In the genomic region with DNA sequence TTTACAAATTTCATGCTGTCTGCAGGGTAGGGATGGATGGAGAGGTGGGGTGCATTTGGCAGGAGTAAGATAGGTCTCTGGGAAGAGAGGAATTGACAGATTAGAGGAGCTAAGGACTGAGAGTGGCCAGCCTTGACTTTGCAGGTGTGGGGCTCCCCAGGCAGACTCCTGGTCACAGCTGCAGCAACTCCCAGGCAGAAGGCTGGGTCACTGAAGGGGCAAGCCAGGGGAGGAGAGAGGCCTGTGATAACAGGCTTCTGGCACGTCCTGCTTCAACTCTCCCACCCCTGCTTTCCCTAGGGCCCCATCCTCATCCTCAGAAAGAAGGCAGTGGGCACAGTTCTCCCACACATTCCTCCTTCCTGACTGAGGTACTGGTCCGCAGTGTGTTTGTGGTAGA, we compare ENCODE assay signal across 18 mouse cellular contexts.
DNase-seq lines count a peak whose midpoint lies in the region; ATAC-seq and TF ChIP-seq lines count a peak whose summit lies in the region.
"Had no signal": no experiment of that assay in that cellular context is flagged by ENCODE, and none has a peak within 500 bp of the region (broad histone marks: within the 10 kb centered on the region; RNA-seq: fewer than 3 reads in every experiment).

No protein-coding gene starts in this region.

- intact Hi-C loops in heart, postnatal 14 days (cut with DNase I) = no loop called here
- intact Hi-C loops in left cerebral cortex, postnatal 10 days (cut with DNase I) = no loop called here

- 0 out of 2 replicates have a peak overlapping the region, but pooled peaks have one; percentile 3 for H3K4me2 ChIP-seq in heart, embryonic 11.5 days
- no peak overlapping the region for H3K4me2 ChIP-seq in intestine, embryonic 14.5 days (ENCODE audit: low read length)
- H3K4me2 ChIP-seq in intestine, postnatal 0 days (replicated peaks; ENCODE audit: low read depth) = no peak overlapping the region
- no peak overlapping the region for H3K4me2 ChIP-seq in stomach, postnatal 0 days (replicated peaks; ENCODE audit: low read depth)
- H3K4me2 ChIP-seq: embryonic facial prominence, embryonic 12.5 days; limb, embryonic 13.5 days; midbrain, embryonic 11.5 days had no signal

- H3K9me3 ChIP-seq in heart, embryonic 11.5 days (replicated peaks; ENCODE audit: control insufficient read depth, low read length) = no peaks in the 10 kb centered on the region
- no peaks in the 10 kb centered on the region for H3K9me3 ChIP-seq in intestine, embryonic 14.5 days (ENCODE audit: control insufficient read depth, low read length)
- H3K9me3 ChIP-seq in intestine, postnatal 0 days (ENCODE audit: control insufficient read depth) = no peaks in the 10 kb centered on the region
- H3K9me3 ChIP-seq in stomach, postnatal 0 days (ENCODE audit: control insufficient read depth, low read length) = no peaks in the 10 kb centered on the region
- H3K9me3 ChIP-seq: embryonic facial prominence, embryonic 12.5 days; limb, embryonic 13.5 days had no signal

- 0 out of 2 replicates have a peak, but pooled peaks cover 2% of the 10 kb centered on the region for H3K36me3 ChIP-seq in heart, embryonic 11.5 days (ENCODE audit: control insufficient read depth, insufficient read depth, low read length)
- H3K36me3 ChIP-seq in intestine, embryonic 14.5 days (ENCODE audit: control insufficient read depth, insufficient read depth, low read length) = no peaks in the 10 kb centered on the region
- no peaks in the 10 kb centered on the region for H3K36me3 ChIP-seq in intestine, postnatal 0 days (ENCODE audit: control insufficient read depth, insufficient read depth)
- no peaks in the 10 kb centered on the region for H3K36me3 ChIP-seq in stomach, postnatal 0 days (ENCODE audit: control insufficient read depth, insufficient read depth, low read length)
- H3K36me3 ChIP-seq: embryonic facial prominence, embryonic 12.5 days; limb, embryonic 13.5 days had no signal

- no peak for TF ChIP-seq EP300 in stomach, postnatal 0 days (optimal IDR thresholded peaks at IDR 0.05)

- ATAC-seq in heart, embryonic 11.5 days (replicated peaks; ENCODE audit: insufficient number of reproducible peaks, low FRiP score, low TSS enrichment) = peak; percentile 78
- 0 out of 2 replicates have a peak, but pooled peaks have one; percentile 10 for ATAC-seq in intestine, embryonic 14.5 days (replicated peaks; ENCODE audit: low FRiP score, low TSS enrichment, low read depth)
- ATAC-seq in intestine, postnatal 0 days = no peak
- 0 out of 2 replicates have a peak, but pooled peaks have one; percentile 45 for ATAC-seq in stomach, postnatal 0 days (ENCODE audit: low FRiP score, low TSS enrichment)
- ATAC-seq: CD4-positive, CD25-positive, alpha-beta regulatory T cell, adult 4 months; forebrain, embryonic 16.5 days; Patski had no signal

- 24% methylated on average over 2 of the region's 2 CpGs for WGBS in heart, embryonic 11.5 days (ENCODE audit: insufficient replicate concordance)
- 43% methylated on average over 2 of the region's 2 CpGs for WGBS in intestine, embryonic 14.5 days
- 43% methylated on average over 2 of the region's 2 CpGs for WGBS in intestine, postnatal 0 days
- WGBS in stomach, postnatal 0 days = 48% methylated on average over 2 of the region's 2 CpGs

- peak overlapping the region; percentile 51 for H3K27ac ChIP-seq in heart, embryonic 11.5 days (ENCODE audit: low read depth, low read length)
- H3K27ac ChIP-seq in intestine, embryonic 14.5 days (ENCODE audit: low read depth) = no peak overlapping the region
- H3K27ac ChIP-seq in intestine, postnatal 0 days (ENCODE audit: low read depth, low read length) = no peak overlapping the region
- H3K27ac ChIP-seq in stomach, postnatal 0 days (replicated peaks) = no peak overlapping the region
- H3K27ac ChIP-seq: embryonic facial prominence, embryonic 12.5 days; limb, embryonic 13.5 days; liver, embryonic 14.5 days had no signal

- peaks cover 19% of the 10 kb centered on the region; the same call in 1 of the 2 replicates for H3K4me1 ChIP-seq in heart, embryonic 11.5 days (ENCODE audit: control insufficient read depth, insufficient read depth, low read length)
- H3K4me1 ChIP-seq in intestine, embryonic 14.5 days (replicated peaks; ENCODE audit: control insufficient read depth, insufficient read depth, low read length) = peaks cover 23% of the 10 kb centered on the region
- H3K4me1 ChIP-seq in intestine, postnatal 0 days (replicated peaks; ENCODE audit: control insufficient read depth, insufficient read depth, low read length) = no peaks in the 10 kb centered on the region
- H3K4me1 ChIP-seq in stomach, postnatal 0 days (replicated peaks; ENCODE audit: control insufficient read depth, insufficient read depth) = no peaks in the 10 kb centered on the region; the same call in 1 of the 2 replicates

- no peak overlapping the region for H3K9ac ChIP-seq in heart, embryonic 11.5 days (ENCODE audit: low read depth, low read length)
- no peak overlapping the region for H3K9ac ChIP-seq in intestine, embryonic 14.5 days (ENCODE audit: low read length)
- no peak overlapping the region for H3K9ac ChIP-seq in intestine, postnatal 0 days (ENCODE audit: low read depth, low read length)
- no peak overlapping the region for H3K9ac ChIP-seq in stomach, postnatal 0 days (ENCODE audit: low read length)
- H3K9ac ChIP-seq: embryonic facial prominence, embryonic 12.5 days; limb, embryonic 13.5 days; liver, embryonic 14.5 days had no signal

- TF ChIP-seq CTCF in intestine, postnatal 0 days (IDR thresholded peaks at IDR 0.05; ENCODE audit: low read depth) = no peak
- no peak for TF ChIP-seq CTCF in stomach, postnatal 0 days (IDR thresholded peaks at IDR 0.05; ENCODE audit: low read depth)

- H3K27me3 ChIP-seq in heart, embryonic 11.5 days (ENCODE audit: control insufficient read depth, insufficient read depth, low read length) = no peaks in the 10 kb centered on the region
- H3K27me3 ChIP-seq in intestine, embryonic 14.5 days (replicated peaks; ENCODE audit: control insufficient read depth, insufficient read depth, low read length) = no peaks in the 10 kb centered on the region
- no peaks in the 10 kb centered on the region for H3K27me3 ChIP-seq in intestine, postnatal 0 days (replicated peaks; ENCODE audit: control insufficient read depth, insufficient read depth, low read length)
- H3K27me3 ChIP-seq in stomach, postnatal 0 days (ENCODE audit: control insufficient read depth, insufficient read depth, low read length) = no peaks in the 10 kb centered on the region
- H3K27me3 ChIP-seq: embryonic facial prominence, embryonic 12.5 days; limb, embryonic 13.5 days; Patski had no signal

- no peak overlapping the region for H3K4me3 ChIP-seq in heart, embryonic 11.5 days (ENCODE audit: low read depth, low read length)
- H3K4me3 ChIP-seq in intestine, embryonic 14.5 days (ENCODE audit: low read depth, low read length) = no peak overlapping the region
- no peak overlapping the region for H3K4me3 ChIP-seq in intestine, postnatal 0 days (ENCODE audit: low read depth, low read length)
- H3K4me3 ChIP-seq in stomach, postnatal 0 days (ENCODE audit: low read depth, low read length) = no peak overlapping the region
- H3K4me3 ChIP-seq: embryonic facial prominence, embryonic 12.5 days; limb, embryonic 13.5 days had no signal

- no peak for DNase-seq in heart, postnatal 14 days
- no peak for DNase-seq in intestine, embryonic 14.5 days (ENCODE audit: low spot score)
- peak; percentile 3 for DNase-seq in ovary, postnatal 36 days (ENCODE audit: low spot score)
- no peak for DNase-seq in ovary, postnatal 10 days (ENCODE audit: low spot score)
- DNase-seq in stomach, postnatal 0 days (ENCODE audit: low spot score) = no peak
- no peak for DNase-seq in left cerebral cortex, postnatal 10 days (ENCODE audit: extremely low spot score in 1 of 2, low spot score in 2 of 2)
- DNase-seq: adrenal gland, adult 8-10 months; cerebellum, adult 9-10 months; layer of hippocampus, adult 9-11 months had no signal
